Mouse (Mus musculus): ENCODE results near the gene Gm20388. TPM values are rescaled to one million over a fixed set of nuclear protein-coding genes. Genes with fewer than 3 reads are reported as not detected.

The Gm20388 gene
- polyA plus RNA-seq, 1 experiment: 10.6 TPM

GRCm38 (mm10) chr8:124317821-124318220 is 4407.2 kb downstream of the Gm20388 start:
- no peak for TF ChIP-seq POLR2A (IDR thresholded peaks at IDR 0.05; ENCODE audit: borderline replicate concordance, control insufficient read depth, low read depth, low read length)
- Histone ChIP-seq H3K4me3 (replicated peaks; ENCODE audit: control insufficient read depth, low read depth, low read length) (no peak overlapping the region), H3K4me1 (ENCODE audit: control insufficient read depth, insufficient read depth, low read length) (no peaks in the 10 kb centered on the region; the same call in 1 of the 2 replicates), H3K27ac (ENCODE audit: control insufficient read depth, insufficient read depth, low read depth, low read length, poor library complexity) (no peak overlapping the region)
- 11% methylated on average over 6 of the region's 6 CpGs for WGBS

- no peak overlapping the region; the same call in 1 of the 2 replicates for H3K27ac ChIP-seq (ENCODE audit: control insufficient read depth, insufficient read depth, low read depth, low read length, poor library complexity)
- H3K4me1 ChIP-seq (ENCODE audit: control insufficient read depth, insufficient read depth, low read length): no peaks in the 10 kb centered on the region; the same call in 1 of the 2 replicates
- WGBS: 30% methylated on average over 11 of the region's 11 CpGs
- no peak overlapping the region for H3K4me3 ChIP-seq (replicated peaks; ENCODE audit: control insufficient read depth, low read depth, low read length)
- TF ChIP-seq CTCF (IDR thresholded peaks at IDR 0.05; ENCODE audit: control insufficient read depth, insufficient read depth, low read length): no peak
- no peak for TF ChIP-seq POLR2A (IDR thresholded peaks at IDR 0.05; ENCODE audit: borderline replicate concordance, control insufficient read depth, low read depth, low read length)
These were observed 4408.1 kb downstream of the Gm20388 start for GRCm38 (mm10) chr8:124318612-124319315.

GRCm38 (mm10) chr8:124319316-124319652 is 4408.6 kb downstream of the Gm20388 start:
- Histone ChIP-seq H3K4me3 (replicated peaks; ENCODE audit: control insufficient read depth, low read depth, low read length) (no peak overlapping the region), H3K4me1 (ENCODE audit: control insufficient read depth, insufficient read depth, low read length) (no peaks in the 10 kb centered on the region; the same call in 1 of the 2 replicates), H3K27ac (ENCODE audit: control insufficient read depth, insufficient read depth, low read depth, low read length, poor library complexity) (no peak overlapping the region)
- no peak for TF ChIP-seq CTCF (IDR thresholded peaks at IDR 0.05; ENCODE audit: control insufficient read depth, insufficient read depth, low read length)
- TF ChIP-seq POLR2A (IDR thresholded peaks at IDR 0.05; ENCODE audit: borderline replicate concordance, control insufficient read depth, low read depth, low read length): no peak
- WGBS: 11% methylated on average over 4 of the region's 4 CpGs

GRCm38 (mm10) chr8:124321227-124321840 is 4410.7 kb downstream of the Gm20388 start:
- Histone ChIP-seq H3K4me3 (replicated peaks; ENCODE audit: control insufficient read depth, low read depth, low read length) (no peak overlapping the region), H3K27ac (ENCODE audit: control insufficient read depth, insufficient read depth, low read depth, low read length, poor library complexity) (no peak overlapping the region), H3K4me1 (ENCODE audit: control insufficient read depth, insufficient read depth, low read length) (no peaks in the 10 kb centered on the region; the same call in 1 of the 2 replicates)
- 43% methylated on average over 12 of the region's 12 CpGs for WGBS
- TF ChIP-seq CTCF (IDR thresholded peaks at IDR 0.05; ENCODE audit: control insufficient read depth, insufficient read depth, low read length) (no peak), POLR2A (IDR thresholded peaks at IDR 0.05; ENCODE audit: borderline replicate concordance, control insufficient read depth, low read depth, low read length) (no peak)

GRCm38 (mm10) chr8:124323356-124323755 is 4412.7 kb downstream of the Gm20388 start:
- no peak overlapping the region for H3K4me3 ChIP-seq (replicated peaks; ENCODE audit: control insufficient read depth, low read depth, low read length)
- no peaks in the 10 kb centered on the region; the same call in 1 of the 2 replicates for H3K4me1 ChIP-seq (ENCODE audit: control insufficient read depth, insufficient read depth, low read length)
- no peak overlapping the region for H3K27ac ChIP-seq (ENCODE audit: control insufficient read depth, insufficient read depth, low read depth, low read length, poor library complexity)
- TF ChIP-seq POLR2A (IDR thresholded peaks at IDR 0.05; ENCODE audit: borderline replicate concordance, control insufficient read depth, low read depth, low read length) (no peak), CTCF (IDR thresholded peaks at IDR 0.05; ENCODE audit: control insufficient read depth, insufficient read depth, low read length) (no peak)
- 91% methylated on average over 14 of the region's 14 CpGs for WGBS

- H3K4me3 ChIP-seq (replicated peaks; ENCODE audit: control insufficient read depth, low read depth, low read length): no peak overlapping the region
- no peak for TF ChIP-seq POLR2A (IDR thresholded peaks at IDR 0.05; ENCODE audit: borderline replicate concordance, control insufficient read depth, low read depth, low read length)
- no peak for TF ChIP-seq CTCF (IDR thresholded peaks at IDR 0.05; ENCODE audit: control insufficient read depth, insufficient read depth, low read length)
- 90% methylated on average over 7 of the region's 7 CpGs for WGBS
- H3K27ac ChIP-seq (ENCODE audit: control insufficient read depth, insufficient read depth, low read depth, low read length, poor library complexity): no peak overlapping the region
- H3K4me1 ChIP-seq (ENCODE audit: control insufficient read depth, insufficient read depth, low read length): no peaks in the 10 kb centered on the region
These were observed 4417.6 kb downstream of the Gm20388 start for GRCm38 (mm10) chr8:124328259-124328658.

GRCm38 (mm10) chr8:124329690-124330089 is 4419.0 kb downstream of the Gm20388 start:
- TF ChIP-seq POLR2A (IDR thresholded peaks at IDR 0.05; ENCODE audit: borderline replicate concordance, control insufficient read depth, low read depth, low read length) (no peak), CTCF (IDR thresholded peaks at IDR 0.05; ENCODE audit: control insufficient read depth, insufficient read depth, low read length) (no peak)
- no peaks in the 10 kb centered on the region for H3K4me1 ChIP-seq (ENCODE audit: control insufficient read depth, insufficient read depth, low read length)
- H3K27ac ChIP-seq (ENCODE audit: control insufficient read depth, insufficient read depth, low read depth, low read length, poor library complexity): no peak overlapping the region
- H3K4me3 ChIP-seq (replicated peaks; ENCODE audit: control insufficient read depth, low read depth, low read length): no peak overlapping the region
- 89% methylated on average over 10 of the region's 10 CpGs for WGBS

GRCm38 (mm10) chr8:124330433-124330832 is 4419.8 kb downstream of the Gm20388 start:
- H3K4me3 ChIP-seq (replicated peaks; ENCODE audit: control insufficient read depth, low read depth, low read length): no peak overlapping the region
- 74% methylated on average over 2 of the region's 3 CpGs for WGBS
- no peak overlapping the region for H3K27ac ChIP-seq (ENCODE audit: control insufficient read depth, insufficient read depth, low read depth, low read length, poor library complexity)
- no peaks in the 10 kb centered on the region for H3K4me1 ChIP-seq (ENCODE audit: control insufficient read depth, insufficient read depth, low read length)
- no peak for TF ChIP-seq POLR2A (IDR thresholded peaks at IDR 0.05; ENCODE audit: borderline replicate concordance, control insufficient read depth, low read depth, low read length)
- TF ChIP-seq CTCF (IDR thresholded peaks at IDR 0.05; ENCODE audit: control insufficient read depth, insufficient read depth, low read length): no peak

Data from bone marrow, adult 2 months (tissue).